Mouse (Mus musculus) hindbrain, embryonic 16.5 days (tissue): ENCODE results near the gene Ppm1m. TPM values are rescaled to one million over a fixed set of nuclear protein-coding genes. Genes with fewer than 3 reads are reported as not detected.

Experiments
- ATAC-seq: fragments of 200-750 bp; cut with Nextera tagmentation; 2 replicates; pipeline ENCODE4 v1.8.0; 2017; ENCODE audit warnings: moderate TSS enrichment, moderate library complexity
- H3K27ac ChIP-seq: fragments of 300-500 bp; sonication (generic); 2 replicates; pipeline ENCODE4 v1.5.1; 2014; ENCODE audit warnings: low read depth, mild to moderate bottlenecking, control low read depth, low read length, moderate library complexity
- H3K27me3 ChIP-seq: fragments of 300-500 bp; sonication (generic); replicated peaks from 2 replicates; pipeline ENCODE4 v1.6.1; 2014; ENCODE audit warnings: low read length; ENCODE audit not compliant: control insufficient read depth, insufficient read depth
- H3K36me3 ChIP-seq: fragments of 300-500 bp; sonication (generic); 2 replicates; pipeline ENCODE4 v1.6.1; 2014; ENCODE audit warnings: mild to moderate bottlenecking, low read length, moderate library complexity, mixed read lengths; ENCODE audit not compliant: control insufficient read depth, insufficient read depth
- H3K4me1 ChIP-seq: fragments of 300-500 bp; sonication (generic); 2 replicates; pipeline ENCODE4 v1.6.1; 2014; ENCODE audit warnings: low read depth, low read length; ENCODE audit not compliant: control insufficient read depth, insufficient read depth
- H3K4me2 ChIP-seq: fragments of 300-500 bp; sonication (generic); 2 replicates; pipeline ENCODE4 v1.6.1; 2014; ENCODE audit warnings: mild to moderate bottlenecking, low read length, control low read depth, moderate library complexity
- H3K4me3 ChIP-seq: fragments of 300-500 bp; sonication (generic); 2 replicates; pipeline ENCODE4 v1.5.1; 2014; ENCODE audit warnings: mild to moderate bottlenecking, low read length, control low read depth, moderate library complexity
- H3K9ac ChIP-seq: fragments of 300-500 bp; sonication (generic); 2 replicates; pipeline ENCODE4 v1.6.1; 2014; ENCODE audit warnings: low read depth, mild to moderate bottlenecking, control low read depth, low read length, moderate library complexity
- H3K9me3 ChIP-seq: fragments of 300-500 bp; sonication (generic); 2 replicates; pipeline ENCODE4 v1.6.1; 2014; ENCODE audit warnings: mild to moderate bottlenecking, low read length, moderate library complexity; ENCODE audit not compliant: control insufficient read depth
- WGBS: fragments of 180-500 bp; shearing (Covaris S2); extraction: QIAGEN DNeasy Blood & Tissue Kit; methylation state at CpG from one replicate; pipeline ENCODE4 v1.1.7; 2014; 5-methylcytosine and 5-hydroxymethylcytosine counted together
- polyA plus RNA-seq: library from polyadenylated mRNA; unstranded; fragments of >200 nt; fragmentation: Nextera tagmentation; extraction: Ambion mirVana; gene quantifications from 2 replicates; pipeline ENCODE4 v1.2.1, GENCODE M21; 2015

The Ppm1m gene
- polyA plus RNA-seq, 1 experiment from 2014 or later: 20.9 TPM

DNA sequence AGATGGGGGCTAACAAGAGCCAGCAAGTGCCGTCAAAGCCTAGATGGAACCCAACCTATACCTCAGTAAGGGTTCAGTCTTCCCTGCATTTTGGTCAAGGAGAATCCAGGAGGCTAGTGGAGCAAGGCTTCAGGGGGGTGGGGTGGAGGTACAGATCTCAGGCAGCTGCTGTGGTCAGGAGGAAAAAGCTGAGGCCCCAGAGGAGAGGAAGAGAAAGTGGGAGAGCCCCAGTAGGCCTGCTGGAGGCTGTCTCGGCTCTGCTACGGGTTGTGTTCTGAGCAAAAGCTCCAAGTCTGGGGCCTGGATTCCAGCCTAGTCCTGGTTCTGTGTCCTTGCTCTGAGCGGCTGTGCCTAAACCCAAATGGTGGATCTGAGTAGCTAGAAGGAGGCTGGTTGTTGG is 23.4 kb upstream of the Ppm1m start:
- Histone ChIP-seq H3K4me3 (no peak overlapping the region), H3K36me3 (no peaks in the 10 kb centered on the region), H3K9ac (no peak overlapping the region), H3K27ac (no peak overlapping the region), H3K4me2 (no peak overlapping the region), H3K27me3 (peaks cover 3% of the 10 kb centered on the region), H3K4me1 (peaks cover 7% of the 10 kb centered on the region), H3K9me3 (no peaks in the 10 kb centered on the region)
- ATAC-seq: no peak
- WGBS: 90% methylated on average over 4 of the region's 4 CpGs

DNA sequence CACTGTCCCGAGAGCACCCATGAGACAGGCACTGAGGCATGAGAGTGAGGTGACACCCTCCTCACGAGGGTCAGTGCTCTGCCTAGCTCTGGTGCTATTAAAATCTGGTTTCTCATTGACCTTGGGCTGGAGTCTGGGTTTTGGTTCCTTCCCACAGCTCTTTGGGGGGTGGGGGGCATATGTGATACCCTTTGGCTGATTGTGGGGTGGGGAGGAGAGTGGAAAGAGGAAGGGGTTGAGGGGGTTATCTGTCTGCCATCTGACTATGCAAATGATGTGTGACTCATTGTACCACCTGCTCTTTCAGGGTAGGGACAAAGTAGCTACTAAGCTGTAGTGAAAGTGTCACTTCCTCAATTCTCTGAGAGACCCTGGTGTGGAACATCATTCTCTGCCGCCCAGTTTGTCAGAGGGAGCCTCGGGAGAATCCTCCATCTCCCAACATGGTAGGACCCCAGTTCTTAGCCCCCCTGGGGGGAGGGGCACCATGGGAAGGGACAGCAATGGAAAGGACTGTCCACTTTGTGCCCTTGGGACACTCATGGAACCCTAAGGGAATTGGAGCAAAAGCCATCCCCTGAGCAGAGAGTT is 22.8 kb upstream of the Ppm1m start, which contains the start of gene Tlr9:
Tlr9 (plus strand) TSS at position 338 of the 591 bp plus-strand sequence.
- H3K9ac ChIP-seq: no peak within 1 kb of the TSS
- H3K4me2 ChIP-seq: no peak within 1 kb of the TSS
- H3K36me3 ChIP-seq: no peaks in the 10 kb centered on the region
- 87% methylated on average over 4 of the region's 4 CpGs for WGBS
- no peak within 1 kb of the TSS for H3K27ac ChIP-seq
- no peak for ATAC-seq
- H3K27me3 ChIP-seq: peaks cover 3% of the 10 kb centered on the region
- H3K4me3 ChIP-seq: no peak within 1 kb of the TSS
- peaks cover 7% of the 10 kb centered on the region for H3K4me1 ChIP-seq
- no peaks in the 10 kb centered on the region for H3K9me3 ChIP-seq

DNA sequence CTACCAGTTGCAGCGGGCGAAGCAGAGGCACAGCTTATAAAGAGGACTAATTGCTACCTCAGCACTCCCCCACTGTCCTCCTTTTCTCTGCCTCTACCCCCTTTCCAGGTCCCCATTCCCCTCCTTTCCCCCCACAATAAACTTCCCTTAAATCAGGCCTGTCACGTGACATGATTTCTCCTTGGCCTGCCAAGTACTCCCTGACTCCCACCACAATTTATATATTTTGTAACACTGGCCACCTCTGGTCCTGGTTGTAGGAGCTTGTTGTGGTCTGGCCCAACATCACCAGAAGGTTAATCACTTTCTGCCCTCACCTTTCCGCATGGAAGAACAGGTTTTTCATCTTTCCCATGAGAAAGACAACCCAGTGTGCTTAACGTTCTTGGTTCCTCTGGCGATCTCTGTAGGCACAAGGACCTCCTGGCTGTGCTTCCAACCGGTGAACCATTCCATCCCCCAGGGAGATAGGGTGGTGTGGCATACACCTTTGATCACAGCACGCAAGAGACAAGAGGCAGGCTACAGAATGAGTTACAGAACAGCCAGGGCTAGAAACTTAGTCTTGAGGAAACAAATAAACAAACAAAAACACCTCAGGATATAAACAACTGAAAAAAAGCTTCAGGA is 21.5 kb upstream of the Ppm1m start:
- ATAC-seq: no peak
- no peaks in the 10 kb centered on the region for H3K36me3 ChIP-seq
- H3K27ac ChIP-seq: no peak overlapping the region
- 67% methylated on average over 8 of the region's 8 CpGs for WGBS
- H3K9ac ChIP-seq: no peak overlapping the region
- peaks cover 2% of the 10 kb centered on the region; the same call in 1 of the 2 replicates for H3K4me1 ChIP-seq
- peaks cover 3% of the 10 kb centered on the region for H3K27me3 ChIP-seq
- no peak overlapping the region for H3K4me2 ChIP-seq
- no peaks in the 10 kb centered on the region for H3K9me3 ChIP-seq
- H3K4me3 ChIP-seq: no peak overlapping the region

DNA sequence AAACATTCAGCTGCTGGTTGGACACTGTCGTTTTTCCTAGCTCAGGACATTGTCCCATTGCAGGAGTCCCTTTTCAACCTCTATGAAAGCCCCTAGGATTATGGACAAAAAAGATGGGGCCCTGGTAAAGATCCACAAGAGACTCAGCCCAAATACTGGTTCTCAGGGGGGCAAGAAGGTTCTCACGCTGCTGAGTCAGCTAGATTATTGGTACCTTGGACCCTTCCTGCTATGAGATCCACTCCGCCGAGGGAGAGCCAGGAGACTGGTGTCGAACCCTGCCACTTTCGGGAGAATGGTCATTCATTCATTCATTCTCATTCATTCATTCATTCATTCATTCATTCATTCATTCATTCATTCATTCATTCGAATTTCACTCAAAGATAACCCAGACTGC is 17.4 kb upstream of the Ppm1m start:
- Histone ChIP-seq H3K9ac (no peak overlapping the region), H3K9me3 (no peaks in the 10 kb centered on the region), H3K27ac (no peak overlapping the region), H3K4me3 (no peak overlapping the region), H3K36me3 (peaks cover 25% of the 10 kb centered on the region), H3K4me1 (peaks cover 2% of the 10 kb centered on the region; the same call in 1 of the 2 replicates), H3K27me3 (no peaks in the 10 kb centered on the region), H3K4me2 (no peak overlapping the region)
- 87% methylated on average over 7 of the region's 7 CpGs for WGBS
- ATAC-seq: no peak

DNA sequence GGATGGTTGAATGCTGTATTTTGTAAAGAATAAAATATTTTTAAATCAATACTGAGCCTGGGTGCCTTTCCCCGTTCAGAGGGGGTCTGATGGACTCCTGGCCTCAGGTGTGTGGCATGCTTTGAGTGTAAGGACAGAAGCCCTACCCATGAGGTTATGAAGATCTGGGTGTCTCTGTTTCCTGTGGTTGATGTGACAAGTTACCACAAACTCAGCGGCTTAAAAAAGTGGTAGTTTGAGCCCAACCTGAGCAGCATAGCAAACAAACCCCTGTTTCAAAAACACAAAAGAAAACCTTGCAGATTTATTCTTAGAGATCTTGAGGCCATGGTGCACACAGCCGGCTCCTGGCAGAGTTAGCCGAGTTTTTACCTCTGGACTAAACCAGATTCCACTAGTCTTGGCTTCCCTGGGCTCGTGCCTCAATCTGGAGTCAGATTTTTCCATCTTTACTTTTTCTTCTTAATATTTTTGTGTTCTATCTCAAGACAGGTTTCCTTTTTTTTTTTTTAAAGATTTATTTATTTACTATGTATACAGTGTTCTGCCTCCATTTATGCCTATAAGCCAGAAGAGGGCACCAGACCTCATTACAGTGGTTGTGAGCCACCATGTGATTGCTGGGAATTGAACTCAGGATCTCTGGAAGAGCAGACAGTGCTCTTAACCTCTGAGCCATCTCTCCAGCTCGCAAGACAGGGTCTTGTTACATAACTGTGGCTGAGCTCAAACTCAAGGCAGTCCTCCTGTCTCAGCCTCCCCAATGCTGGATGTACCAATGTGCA is 16.0 kb upstream of the Ppm1m start:
- H3K9me3 ChIP-seq: no peaks in the 10 kb centered on the region
- peaks cover 7% of the 10 kb centered on the region for H3K4me1 ChIP-seq
- WGBS: 84% methylated on average over 6 of the region's 6 CpGs
- no peak for ATAC-seq
- peaks cover 25% of the 10 kb centered on the region for H3K36me3 ChIP-seq
- H3K4me3 ChIP-seq: no peak overlapping the region
- no peaks in the 10 kb centered on the region for H3K27me3 ChIP-seq
- H3K9ac ChIP-seq: no peak overlapping the region
- no peak overlapping the region for H3K27ac ChIP-seq
- no peak overlapping the region for H3K4me2 ChIP-seq

DNA sequence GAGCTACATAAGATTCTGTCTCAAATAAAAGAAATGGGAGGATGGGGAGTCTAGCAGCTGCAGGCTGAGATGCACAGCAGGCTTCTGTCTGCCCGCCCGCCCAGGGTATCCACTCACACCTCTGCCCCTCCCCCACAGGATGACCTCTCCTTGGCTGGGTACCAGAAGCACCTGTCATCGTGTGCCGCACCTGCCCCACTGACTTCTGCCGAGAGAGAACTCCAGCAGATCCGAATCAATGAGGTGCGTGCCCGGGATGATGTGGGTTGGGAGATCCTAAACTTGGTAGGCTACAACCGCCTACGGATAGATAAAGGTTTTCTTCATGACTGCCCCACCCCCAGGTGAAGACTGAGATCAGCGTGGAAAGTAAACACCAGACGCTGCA is 13.0 kb upstream of the Ppm1m start:
- WGBS: 86% methylated on average over 12 of the region's 12 CpGs
- Histone ChIP-seq H3K4me3 (no peak overlapping the region), H3K9ac (no peak overlapping the region), H3K4me1 (peaks cover 7% of the 10 kb centered on the region), H3K36me3 (peaks cover 28% of the 10 kb centered on the region), H3K9me3 (no peaks in the 10 kb centered on the region), H3K27me3 (no peaks in the 10 kb centered on the region), H3K4me2 (no peak overlapping the region), H3K27ac (no peak overlapping the region)
- no peak for ATAC-seq

DNA sequence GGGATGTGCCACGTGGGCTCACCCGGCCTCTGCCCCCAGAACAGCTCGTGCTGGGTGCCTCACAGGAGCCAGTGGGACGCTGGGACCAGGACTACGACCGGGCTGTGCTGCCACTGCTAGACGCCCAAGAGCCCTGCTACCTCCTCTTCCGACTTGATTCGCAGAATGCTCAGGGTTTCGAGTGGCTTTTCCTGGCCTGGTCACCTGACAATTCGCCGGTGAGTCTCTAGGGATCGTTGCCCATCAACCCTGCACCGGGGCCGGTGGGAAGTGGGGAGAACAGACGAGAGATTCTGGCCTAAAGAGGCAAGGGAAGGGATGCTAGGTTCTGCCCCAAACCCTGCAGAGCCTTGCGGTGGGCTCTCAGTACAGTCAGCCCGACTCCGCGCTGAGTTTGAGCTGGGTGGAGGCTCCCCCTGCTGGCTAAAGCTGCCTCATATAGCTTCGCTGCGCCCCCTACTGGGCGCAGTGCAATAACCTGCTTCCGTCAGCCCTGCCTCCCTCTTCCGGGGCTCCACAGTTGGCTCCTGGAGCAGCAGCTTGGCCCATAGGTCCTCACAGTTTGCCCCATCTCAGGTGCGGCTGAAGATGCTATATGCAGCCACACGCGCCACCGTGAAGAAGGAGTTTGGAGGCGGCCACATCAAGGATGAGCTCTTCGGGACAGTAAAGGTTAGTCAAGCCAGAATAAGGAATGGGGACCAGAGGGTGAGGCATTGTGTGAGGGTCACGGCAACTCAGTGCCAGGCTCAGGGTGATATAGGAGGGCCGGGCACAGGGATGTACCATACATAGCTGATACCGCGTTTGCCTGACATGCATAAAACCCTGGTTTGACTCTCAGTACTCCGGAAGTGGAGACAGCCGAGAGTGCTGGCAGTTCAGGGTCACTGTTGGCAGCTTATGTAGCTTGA is 12.4 kb upstream of the Ppm1m start:
- peak overlapping the region; percentile 29 for H3K4me3 ChIP-seq
- H3K9me3 ChIP-seq: no peaks in the 10 kb centered on the region
- peak; percentile 86 for ATAC-seq
- H3K36me3 ChIP-seq: peaks cover 28% of the 10 kb centered on the region
- peak overlapping the region; percentile 57 for H3K9ac ChIP-seq
- peak overlapping the region; percentile 56 for H3K4me2 ChIP-seq
- peaks cover 8% of the 10 kb centered on the region for H3K4me1 ChIP-seq
- peak overlapping the region; percentile 51 for H3K27ac ChIP-seq
- H3K27me3 ChIP-seq: no peaks in the 10 kb centered on the region
- WGBS: 15% methylated on average over 37 of the region's 37 CpGs

DNA sequence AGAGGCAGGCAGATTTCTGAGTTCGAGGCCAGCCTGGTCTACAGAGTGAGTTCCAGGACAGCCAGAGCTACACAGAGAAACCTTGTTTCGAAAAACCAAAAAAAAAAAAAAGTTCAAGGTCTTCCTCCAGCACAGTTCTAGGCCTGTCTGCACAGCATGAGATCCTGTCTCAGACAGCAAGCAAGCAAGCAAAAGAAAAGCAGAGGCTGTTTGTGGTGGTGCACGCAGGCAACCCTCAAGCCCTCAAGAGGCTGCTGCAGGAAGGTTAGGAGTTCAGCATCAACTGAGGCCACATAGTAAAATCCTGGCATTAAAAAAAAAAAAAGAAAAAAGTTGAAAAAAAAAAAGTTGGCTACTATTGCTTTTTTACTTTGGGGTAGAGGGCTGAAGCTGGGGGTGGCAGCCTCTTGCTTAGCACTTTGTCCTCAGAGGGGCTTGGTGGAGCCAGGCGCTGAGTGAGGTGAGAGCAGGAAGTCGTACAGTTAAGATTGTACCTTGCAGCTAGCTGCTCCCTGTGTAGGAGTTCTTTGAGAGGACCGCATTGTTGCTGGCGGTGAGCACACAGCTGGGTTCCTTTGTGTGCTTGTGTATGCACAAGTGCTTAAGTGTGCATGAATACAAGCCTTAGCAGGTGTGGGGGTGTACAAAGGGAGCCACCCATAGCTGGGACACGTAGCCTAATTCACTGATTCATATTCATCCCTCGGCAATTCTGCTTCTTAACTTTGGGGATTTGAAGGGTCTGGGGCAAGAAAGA is 11.5 kb upstream of the Ppm1m start:
- H3K27ac ChIP-seq: no peak overlapping the region; the same call in 1 of the 2 replicates
- peaks cover 9% of the 10 kb centered on the region for H3K4me1 ChIP-seq
- ATAC-seq: no peak
- peak overlapping the region; percentile 56 for H3K4me2 ChIP-seq
- peak overlapping the region; percentile 57 for H3K9ac ChIP-seq
- H3K4me3 ChIP-seq: peak overlapping the region; percentile 29; the same call in 1 of the 2 replicates
- H3K27me3 ChIP-seq: no peaks in the 10 kb centered on the region
- H3K9me3 ChIP-seq: no peaks in the 10 kb centered on the region
- 35% methylated on average over 9 of the region's 9 CpGs for WGBS
- H3K36me3 ChIP-seq: peaks cover 28% of the 10 kb centered on the region
